Mouse (Mus musculus) cerebellum, adult 2 months (tissue): ENCODE measurements around the gene Kbtbd3.

Experiments
- CTCF ChIP-seq: fragments of 200-500 bp; IDR thresholded peaks from 2 replicates; pipeline ENCODE4 v1.5.1; 2011; ENCODE audit warnings: low read depth, mild to moderate bottlenecking, control low read depth, low read length, moderate library complexity, borderline replicate concordance; ENCODE audit not compliant: insufficient read depth
- POLR2A ChIP-seq: fragments of 200-500 bp; IDR thresholded peaks from 2 replicates; pipeline ENCODE4 v1.6.1; 2011; ENCODE audit warnings: low read length, control low read depth, borderline replicate concordance; ENCODE audit not compliant: insufficient read depth

- no peak for TF ChIP-seq CTCF
- peak; percentile 89; the same call in 1 of the 2 replicates for TF ChIP-seq POLR2A
These were observed 66.4 kb downstream of the Kbtbd3 start, which contains the start of gene Msantd4 for GRCm38 (mm10) chr9:4375828-4376639.
